Mouse (Mus musculus): ENCODE results near the gene Cdhr2.

DNA sequence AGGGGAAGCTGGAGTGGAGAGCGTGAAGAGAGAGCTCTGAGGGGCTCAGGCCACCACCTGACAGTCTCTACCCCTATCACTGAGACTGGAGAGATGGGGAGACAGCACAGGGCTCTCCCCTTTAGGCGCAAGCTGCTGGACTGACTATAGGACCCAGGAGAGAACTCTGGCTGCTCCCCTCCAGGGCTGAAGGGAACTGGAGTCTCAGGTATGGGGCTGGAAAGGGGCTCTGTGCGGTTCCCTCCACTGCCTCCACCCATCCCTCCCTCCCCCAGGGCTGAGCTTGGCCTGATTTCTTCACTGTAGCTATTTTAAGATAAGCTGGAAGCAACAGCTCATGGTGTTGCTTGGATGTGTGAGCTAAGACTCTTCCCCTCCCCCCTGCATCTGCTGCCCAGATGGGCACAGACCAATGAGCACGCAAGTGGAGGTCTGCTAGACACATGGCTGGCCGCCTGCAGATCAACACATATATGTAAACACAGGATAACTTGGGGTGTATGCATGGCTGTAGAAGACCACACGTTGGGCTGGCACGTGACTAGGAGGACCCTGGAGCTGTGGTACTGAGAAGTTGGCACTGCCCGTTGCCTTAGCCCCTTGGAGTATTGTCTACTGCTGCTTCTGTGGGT lies 59.0 kb downstream of the Cdhr2 start:
- TF ChIP-seq GATA1 (IDR thresholded peaks at IDR 0.05; ENCODE audit: borderline replicate concordance, low read length) (no peak), FLI1 (IDR thresholded peaks at IDR 0.05; ENCODE audit: low read length) (no peak)
